ENCODE assay signal across 8 mouse cellular contexts in the genomic region with DNA sequence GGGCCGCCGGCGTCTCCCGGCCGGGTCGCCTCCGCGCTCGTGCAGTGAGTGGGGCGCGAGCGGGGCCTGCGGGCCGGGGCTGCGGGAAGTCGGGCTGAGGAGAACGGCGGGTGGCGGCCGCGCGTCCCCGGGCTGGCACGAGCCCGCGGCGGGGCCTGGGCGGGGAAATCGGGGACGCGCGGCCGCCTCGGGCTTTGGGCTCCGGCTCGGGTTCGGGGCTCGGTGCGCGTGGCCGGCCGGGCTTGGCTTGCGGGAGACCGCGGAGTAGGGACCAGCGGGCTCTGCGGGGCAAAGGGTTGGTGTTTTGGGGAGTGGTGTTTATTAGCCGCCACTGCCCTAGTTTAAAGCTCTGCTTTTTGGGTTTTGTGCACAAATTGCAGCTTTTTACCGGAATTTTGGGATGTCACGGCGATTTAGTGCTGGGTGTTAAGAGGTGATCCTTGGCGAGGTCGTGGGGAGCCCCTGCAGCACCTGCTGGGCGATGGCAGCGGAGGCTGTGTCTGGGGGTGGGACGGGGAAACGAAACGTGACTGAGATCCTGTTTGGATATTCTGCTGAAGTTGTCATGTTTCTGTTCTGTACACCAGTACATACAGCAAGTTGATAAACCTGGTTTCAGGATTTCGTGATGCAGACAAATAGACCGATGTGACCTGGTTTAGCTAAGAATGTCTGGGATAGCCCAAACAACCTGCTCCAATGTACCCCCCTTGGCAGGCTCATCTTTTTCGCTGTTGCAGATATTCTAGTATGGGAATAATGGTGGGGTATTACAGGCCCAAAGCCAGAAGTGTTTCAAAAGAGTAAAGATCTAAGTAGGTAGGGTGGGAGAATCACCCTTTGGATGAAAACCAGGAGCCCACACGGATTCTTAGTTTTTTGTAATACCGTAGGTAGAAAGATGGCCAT. TPM values are rescaled to one million over a fixed set of nuclear protein-coding genes. Genes with fewer than 3 reads are reported as not detected.
A peak's percentile ranks its signal among the peaks of the same experiment; 100 is the strongest.
DNase-seq lines count a peak whose midpoint lies in the region; ATAC-seq lines count a peak whose summit lies in the region.

No protein-coding gene starts in this region.

- peak overlapping the region; percentile 68 for H3K9ac ChIP-seq in hindbrain, embryonic 15.5 days

- H3K4me2 ChIP-seq in hindbrain, embryonic 15.5 days, result peak overlapping the region; percentile 59

- peak overlapping the region; percentile 92 for H3K27ac ChIP-seq in hindbrain, embryonic 15.5 days (replicated peaks)

- peak; percentile 79 to 83 for DNase-seq in heart, adult 18-20 months
- no peak for DNase-seq in heart, adult 11 months
- DNase-seq in cerebellum, postnatal 10 days, result peak; percentile 89 to 91
- DNase-seq in frontal cortex, postnatal 25 days (ENCODE audit: low spot score in 2 of 2), result peak; percentile 58 to 66
- DNase-seq in left cerebral cortex, postnatal 25 days (ENCODE audit: low spot score in 2 of 2), result peak; percentile 71 to 78
- peak; percentile 48 for DNase-seq in spleen, adult 12 weeks (ENCODE audit: low spot score)

- H3K27me3 ChIP-seq in hindbrain, embryonic 15.5 days, result 0 out of 2 replicates have a peak, but pooled peaks cover 7% of the 10 kb centered on the region

- WGBS in hindbrain, embryonic 15.5 days, result 2% methylated on average over 52 of the region's 63 CpGs

- no peaks in the 10 kb centered on the region for H3K36me3 ChIP-seq in hindbrain, embryonic 15.5 days

- peak overlapping the region; percentile 49 for H3K4me3 ChIP-seq in hindbrain, embryonic 15.5 days

- no peaks in the 10 kb centered on the region for H3K9me3 ChIP-seq in hindbrain, embryonic 15.5 days

- peak; percentile 84 for ATAC-seq in hindbrain, embryonic 15.5 days (ENCODE audit: low FRiP score, low read depth)
- peak; percentile 18 for ATAC-seq in megakaryocyte progenitor cell, adult 5-6 weeks (replicated peaks; ENCODE audit: poor library complexity)

- intact Hi-C loops in left cerebral cortex, postnatal 25 days (cut with DNase I), result loop anchor here (1.0 to 5.0 kb wide), 2 partner anchors 42 to 117 kb away; partner anchors contain the start of gene Pxk

- H3K4me1 ChIP-seq in hindbrain, embryonic 15.5 days (replicated peaks), result peaks cover 34% of the 10 kb centered on the region

RNA-seq across cellular contexts. Expression of gene Kctd6, which starts 0.6 kb away (rescaled TPM):
- total RNA-seq in heart, adult 18-20 months (2021), result 1 to 10 TPM; 8.4 to 9.0 TPM
- polyA plus RNA-seq in hindbrain, embryonic 15.5 days (2015; fragmentation: Nextera tagmentation; extraction: Ambion mirVana), result 20.8 and 22.2 TPM in 2 replicates
- total RNA-seq in left cerebral cortex, postnatal 25 days (2021), result 10 to 100 TPM; 40.5 to 43.5 TPM
- 4.2 and 4.7 TPM in 2 replicates for total RNA-seq in megakaryocyte progenitor cell, adult 5-6 weeks (2015)
- total RNA-seq in megakaryocyte progenitor cell, adult 5-6 weeks (2017), result 3.9 and 5.2 TPM in 2 replicates

RNA-seq across cellular contexts. Expression of gene Pdhb, which starts 41.7 kb away (rescaled TPM):
- total RNA-seq in heart, adult 18-20 months (2021), result 100 to 1,000 TPM; 840 to 892 TPM
- polyA plus RNA-seq in hindbrain, embryonic 15.5 days (2015; fragmentation: Nextera tagmentation; extraction: Ambion mirVana), result 248 and 260 TPM in 2 replicates
- total RNA-seq in left cerebral cortex, postnatal 25 days (2021), result 100 to 1,000 TPM; 178 to 185 TPM
- 84.6 and 98.4 TPM in 2 replicates for total RNA-seq in megakaryocyte progenitor cell, adult 5-6 weeks (2015)
- 144 and 170 TPM in 2 replicates for total RNA-seq in megakaryocyte progenitor cell, adult 5-6 weeks (2017)

RNA-seq across cellular contexts. Expression of gene Acox2, which starts 44.6 kb away (rescaled TPM):
- total RNA-seq in heart, adult 18-20 months (2021), result under 1 TPM; 0.35 to 0.72 TPM
- polyA plus RNA-seq in hindbrain, embryonic 15.5 days (2015; fragmentation: Nextera tagmentation; extraction: Ambion mirVana), result 0.13 TPM in 1 of 2 replicates, not detected in the other
- total RNA-seq in left cerebral cortex, postnatal 25 days (2021), result not detected
- total RNA-seq in megakaryocyte progenitor cell, adult 5-6 weeks (2015), result not detected in 2 replicates
- not detected in 2 replicates for total RNA-seq in megakaryocyte progenitor cell, adult 5-6 weeks (2017)

Comparison
In these comparisons a context has a peak if more than half of its experiments do, and no peak if none do; other contexts are left out.
1. RNA of gene Kctd6, which starts 0.6 kb away (total RNA-seq): 40.5 to 43.5 TPM in left cerebral cortex, postnatal 25 days; 8.4 to 9.0 TPM in heart, adult 18-20 months and 3.9 to 5.2 TPM in megakaryocyte progenitor cell, adult 5-6 weeks; every median in the first group is over 4 times any median in the second.
2. RNA of gene Pdhb, which starts 41.7 kb away (total RNA-seq): 840 to 892 TPM in heart, adult 18-20 months; 178 to 185 TPM in left cerebral cortex, postnatal 25 days and 84.6 to 170 TPM in megakaryocyte progenitor cell, adult 5-6 weeks; every median in the first group is over 4 times any median in the second.